Mouse (Mus musculus) ES-E14 (cell line): ENCODE measurements around the gene Vat1.

Experiments used
- CHD2 ChIP-seq: IDR thresholded peaks from 2 replicates; pipeline ENCODE4 v1.6.1; 2014; ENCODE audit warnings: mild to moderate bottlenecking, low read depth, low read length, inconsistent platforms
- MAFK ChIP-seq: IDR thresholded peaks from 2 replicates; pipeline ENCODE4 v1.6.1; 2014; ENCODE audit warnings: mild to moderate bottlenecking, low read depth, low read length, inconsistent platforms; ENCODE audit not compliant: insufficient read depth
- ZNF384 ChIP-seq: IDR thresholded peaks from 2 replicates; pipeline ENCODE4 v1.6.1; 2012; ENCODE audit warnings: low read depth, low read length, inconsistent platforms

GRCm38 (mm10) chr11:101471926-101472325 is 5.9 kb upstream of the Vat1 start:
- TF ChIP-seq CHD2 (no peak), ZNF384 (no peak), MAFK (no peak)
